Mouse (Mus musculus) hindbrain, embryonic 14.5 days (tissue): Measurements from ENCODE around the gene Trip10. TPM values are rescaled to one million over a fixed set of nuclear protein-coding genes. Genes with fewer than 3 reads are reported as not detected.
A peak's percentile ranks its signal among the peaks of the same experiment; 100 is the strongest.

ENCODE experiments used
- ATAC-seq: fragments of 200-750 bp; cut with Nextera tagmentation; 2 replicates; pipeline ENCODE4 v1.8.0; 2017; ENCODE audit warnings: moderate number of reproducible peaks, mild to moderate bottlenecking, moderate TSS enrichment, moderate library complexity; ENCODE audit not compliant: low FRiP score
- DNase-seq: peaks from one replicate; pipeline ENCODE4 v3.0.0-alpha.2; 2015; ENCODE audit warnings: low spot score
- H3K27ac ChIP-seq: fragments of 300-500 bp; sonication (generic); 2 replicates; pipeline ENCODE4 v1.5.1; 2014; ENCODE audit warnings: mild to moderate bottlenecking, moderate library complexity
- H3K27me3 ChIP-seq: fragments of 300-500 bp; sonication (generic); 2 replicates; pipeline ENCODE4 v1.6.1; 2014; ENCODE audit warnings: mild to moderate bottlenecking, low read length, mixed read lengths; ENCODE audit not compliant: control insufficient read depth, insufficient read depth
- H3K36me3 ChIP-seq: fragments of 300-500 bp; sonication (generic); replicated peaks from 2 replicates; pipeline ENCODE4 v1.6.1; 2014; ENCODE audit not compliant: control insufficient read depth, insufficient read depth
- H3K4me1 ChIP-seq: fragments of 300-500 bp; sonication (generic); replicated peaks from 2 replicates; pipeline ENCODE4 v1.6.1; 2014; ENCODE audit warnings: antibody characterized with exemption, low read length, mixed read lengths; ENCODE audit not compliant: control insufficient read depth, insufficient read depth
- H3K4me2 ChIP-seq: fragments of 300-500 bp; sonication (generic); replicated peaks from 2 replicates; pipeline ENCODE4 v1.6.1; 2014; ENCODE audit warnings: mild to moderate bottlenecking, moderate library complexity
- H3K4me3 ChIP-seq: fragments of 300-500 bp; sonication (generic); replicated peaks from 2 replicates; pipeline ENCODE4 v1.5.1; 2014; ENCODE audit warnings: mild to moderate bottlenecking, low read length
- H3K9ac ChIP-seq: fragments of 300-500 bp; sonication (generic); 2 replicates; pipeline ENCODE4 v1.6.1; 2014
- H3K9me3 ChIP-seq: fragments of 300-500 bp; sonication (generic); 2 replicates; pipeline ENCODE4 v1.6.1; 2016; ENCODE audit warnings: low read length; ENCODE audit not compliant: control insufficient read depth
- WGBS: fragments of 180-500 bp; shearing (Covaris S2); extraction: QIAGEN DNeasy Blood & Tissue Kit; methylation state at CpG from one replicate; pipeline ENCODE4 v1.1.7; 2014; 5-methylcytosine and 5-hydroxymethylcytosine counted together
- polyA plus RNA-seq: library from polyadenylated mRNA; unstranded; fragments of >200 nt; fragmentation: Nextera tagmentation; extraction: Ambion mirVana; gene quantifications from 2 replicates; pipeline ENCODE4 v1.2.1, GENCODE M21; 2014

Gene Trip10
- polyA plus RNA-seq, 1 experiment from 2014 or later: 10.1 TPM

- H3K27me3 ChIP-seq: no peaks in the 10 kb centered on the region
- H3K4me1 ChIP-seq: no peaks in the 10 kb centered on the region
- H3K4me2 ChIP-seq: no peak overlapping the region
- H3K4me3 ChIP-seq: no peak overlapping the region
- H3K27ac ChIP-seq: no peak overlapping the region
- no peak overlapping the region for H3K9ac ChIP-seq
- ATAC-seq (no peak), DNase-seq (no peak)
- WGBS: 93% methylated on average over 8 of the region's 8 CpGs
- peaks cover 13% of the 10 kb centered on the region; the same call in 1 of the 2 replicates for H3K36me3 ChIP-seq
- H3K9me3 ChIP-seq: no peaks in the 10 kb centered on the region
Observed at GRCm38 (mm10) chr17:57259742-57260141, 10.5 kb downstream of the Trip10 start.

GRCm38 (mm10) chr17:57260351-57260750 lies 11.1 kb downstream of the Trip10 start:
- Histone ChIP-seq H3K27me3 (no peaks in the 10 kb centered on the region), H3K4me2 (no peak overlapping the region), H3K9ac (no peak overlapping the region), H3K27ac (no peak overlapping the region), H3K36me3 (peaks cover 8% of the 10 kb centered on the region; the same call in 1 of the 2 replicates), H3K4me3 (no peak overlapping the region), H3K9me3 (no peaks in the 10 kb centered on the region), H3K4me1 (no peaks in the 10 kb centered on the region)
- ATAC-seq (no peak), DNase-seq (no peak)
- 93% methylated on average over 9 of the region's 9 CpGs for WGBS

- 87% methylated on average over 4 of the region's 4 CpGs for WGBS
- Histone ChIP-seq H3K4me2 (no peak overlapping the region), H3K36me3 (peaks cover 8% of the 10 kb centered on the region; the same call in 1 of the 2 replicates), H3K9ac (no peak overlapping the region), H3K4me1 (no peaks in the 10 kb centered on the region), H3K4me3 (no peak overlapping the region), H3K27me3 (no peaks in the 10 kb centered on the region), H3K9me3 (no peaks in the 10 kb centered on the region), H3K27ac (no peak overlapping the region)
- DNase-seq (no peak), ATAC-seq (no peak)
Observed at GRCm38 (mm10) chr17:57261286-57261685, 12.0 kb downstream of the Trip10 start.

- WGBS: 65% methylated on average over 1 of the region's 1 CpGs
- no peaks in the 10 kb centered on the region for H3K9me3 ChIP-seq
- peaks cover 8% of the 10 kb centered on the region; the same call in 1 of the 2 replicates for H3K36me3 ChIP-seq
- H3K27ac ChIP-seq: no peak overlapping the region
- H3K4me1 ChIP-seq: no peaks in the 10 kb centered on the region
- H3K4me3 ChIP-seq: no peak overlapping the region
- DNase-seq: no peak
- no peak overlapping the region for H3K4me2 ChIP-seq
- H3K27me3 ChIP-seq: no peaks in the 10 kb centered on the region
- ATAC-seq: no peak
- H3K9ac ChIP-seq: no peak overlapping the region
Observed at GRCm38 (mm10) chr17:57261796-57262195, 12.5 kb downstream of the Trip10 start.

GRCm38 (mm10) chr17:57262901-57263550 lies 13.8 kb downstream of the Trip10 start:
- Histone ChIP-seq H3K27ac (no peak overlapping the region), H3K9me3 (no peaks in the 10 kb centered on the region), H3K4me1 (no peaks in the 10 kb centered on the region), H3K4me2 (no peak overlapping the region), H3K36me3 (peaks cover 8% of the 10 kb centered on the region; the same call in 1 of the 2 replicates), H3K9ac (no peak overlapping the region), H3K4me3 (no peak overlapping the region), H3K27me3 (no peaks in the 10 kb centered on the region)
- no peak for DNase-seq
- ATAC-seq: no peak
- 92% methylated on average over 17 of the region's 17 CpGs for WGBS

GRCm38 (mm10) chr17:57264164-57264563 lies 14.9 kb downstream of the Trip10 start:
- no peak overlapping the region for H3K9ac ChIP-seq
- no peak overlapping the region for H3K4me3 ChIP-seq
- H3K9me3 ChIP-seq: no peaks in the 10 kb centered on the region
- 85% methylated on average over 2 of the region's 2 CpGs for whole genome bisulfite sequencing
- no peak overlapping the region for H3K4me2 ChIP-seq
- no peak for ATAC-seq
- H3K4me1 ChIP-seq: no peaks in the 10 kb centered on the region
- DNase-seq: no peak
- H3K36me3 ChIP-seq: peaks cover 8% of the 10 kb centered on the region; the same call in 1 of the 2 replicates
- H3K27me3 ChIP-seq: no peaks in the 10 kb centered on the region
- H3K27ac ChIP-seq: no peak overlapping the region

GRCm38 (mm10) chr17:57264972-57265945 lies 16.0 kb downstream of the Trip10 start:
- Histone ChIP-seq H3K27me3 (no peaks in the 10 kb centered on the region), H3K9ac (no peak overlapping the region), H3K27ac (no peak overlapping the region), H3K4me3 (no peak overlapping the region), H3K9me3 (no peaks in the 10 kb centered on the region), H3K36me3 (peaks cover 3% of the 10 kb centered on the region; the same call in 1 of the 2 replicates), H3K4me2 (no peak overlapping the region), H3K4me1 (no peaks in the 10 kb centered on the region)
- 32% methylated on average over 21 of the region's 22 CpGs for WGBS
- ATAC-seq (peak; percentile 36; the same call in 1 of the 2 replicates), DNase-seq (no peak)

- no peaks in the 10 kb centered on the region for H3K36me3 ChIP-seq
Observed at GRCm38 (mm10) chr17:57267556-57268126, 18.4 kb downstream of the Trip10 start.

GRCm38 (mm10) chr17:57271301-57271700 lies 22.0 kb downstream of the Trip10 start:
- H3K9ac ChIP-seq: no peak overlapping the region
- peaks cover 38% of the 10 kb centered on the region for H3K27me3 ChIP-seq
- H3K27ac ChIP-seq: no peak overlapping the region
- DNase-seq: no peak
- ATAC-seq: no peak
- 69% methylated on average over 8 of the region's 9 CpGs for WGBS
- H3K4me3 ChIP-seq: no peak overlapping the region
- no peak overlapping the region for H3K4me2 ChIP-seq
- H3K4me1 ChIP-seq: peaks cover 10% of the 10 kb centered on the region
- no peaks in the 10 kb centered on the region for H3K9me3 ChIP-seq
- H3K36me3 ChIP-seq: no peaks in the 10 kb centered on the region

More at GRCm38 (mm10) chr17:57267556-57268126, 18.4 kb downstream of the Trip10 start:
- H3K4me1 ChIP-seq: no peaks in the 10 kb centered on the region
- H3K9me3 ChIP-seq: no peaks in the 10 kb centered on the region
- H3K9ac ChIP-seq: no peak overlapping the region
- no peak overlapping the region for H3K27ac ChIP-seq
- H3K4me2 ChIP-seq: no peak overlapping the region
- DNase-seq (no peak), ATAC-seq (no peak)
- 0 out of 2 replicates have a peak, but pooled peaks cover 1% of the 10 kb centered on the region for H3K27me3 ChIP-seq
- WGBS: 87% methylated on average over 6 of the region's 6 CpGs
- H3K4me3 ChIP-seq: no peak overlapping the region
